Mouse (Mus musculus) MEL (cell line): Measurements from ENCODE around the gene Gm10203. TPM values are rescaled to one million over a fixed set of nuclear protein-coding genes. Genes with fewer than 3 reads are reported as not detected.

Experiments
- DNase-seq: peaks from one replicate; pipeline ENCODE4 v3.0.0; 2011; ENCODE audit warnings: low read depth, low spot score
- H3K27ac ChIP-seq: 2 replicates; pipeline ENCODE4 v1.5.1; 2012; ENCODE audit warnings: low read depth, mild to moderate bottlenecking, control low read depth, low read length, moderate library complexity; ENCODE audit not compliant: control insufficient read depth
- H3K27me3 ChIP-seq, 2 experiments: fragments of 150-350 bp in 1 of 2; sonication (generic) in 1 of 2; 2 replicates each; pipeline ENCODE4 v1.6.1; 2012; ENCODE audit warnings: low read length in 2 of 2, mild to moderate bottlenecking in 2 of 2, improper control_type of control experiment in 1 of 2, moderate library complexity in 1 of 2; ENCODE audit not compliant: insufficient read depth in 2 of 2, control insufficient read depth in 1 of 2
- H3K36me3 ChIP-seq, 2 experiments: 2 replicates each; pipeline ENCODE4 v1.6.1; 2012 to 2014; ENCODE audit warnings: low read length in 2 of 2, improper control_type of control experiment in 1 of 2, inconsistent platforms in 1 of 2, mild to moderate bottlenecking in 1 of 2; ENCODE audit not compliant: insufficient read depth in 2 of 2, control insufficient read depth in 1 of 2
- H3K4me1 ChIP-seq, 2 experiments: fragments of 150-350 bp in 1 of 2; sonication (generic) in 1 of 2; 2 replicates each; pipeline ENCODE4 v1.6.1; 2012; ENCODE audit warnings: low read length in 2 of 2, improper control_type of control experiment in 1 of 2, mild to moderate bottlenecking in 1 of 2; ENCODE audit not compliant: insufficient read depth in 2 of 2, control insufficient read depth in 1 of 2
- H3K4me3 ChIP-seq, 2 experiments: fragments of 150-350 bp in 1 of 2; sonication (generic) in 1 of 2; 2 replicates each; pipeline ENCODE4 v1.5.1; 2012; ENCODE audit warnings: low read depth in 2 of 2, low read length in 2 of 2, mild to moderate bottlenecking in 2 of 2, moderate library complexity in 2 of 2, control low read depth in 1 of 2, improper control_type of control experiment in 1 of 2; ENCODE audit not compliant: control insufficient read depth in 1 of 2, insufficient read depth in 1 of 2
- H3K79me2 ChIP-seq: 2 replicates; pipeline ENCODE4 v1.6.1; 2012; ENCODE audit warnings: mild to moderate bottlenecking, low read length, moderate library complexity; ENCODE audit not compliant: control insufficient read depth, poor library complexity, insufficient read depth
- H3K9ac ChIP-seq: 2 replicates; pipeline ENCODE4 v1.6.1; 2012; ENCODE audit warnings: low read depth, mild to moderate bottlenecking, control low read depth, low read length, moderate library complexity; ENCODE audit not compliant: control insufficient read depth, poor library complexity, severe bottlenecking
- H3K9me3 ChIP-seq: fragments of 150-350 bp; sonication (generic); replicated peaks from 2 replicates; pipeline ENCODE4 v1.6.1; 2012; ENCODE audit warnings: mild to moderate bottlenecking, low read length, improper control_type of control experiment, moderate library complexity; ENCODE audit not compliant: insufficient read depth
- BHLHE40 ChIP-seq: IDR thresholded peaks from 2 replicates; pipeline ENCODE4 v1.6.1; 2012; ENCODE audit warnings: low read depth, mild to moderate bottlenecking, inconsistent platforms, low read length, improper control_type of control experiment, borderline replicate concordance
- CHD2 ChIP-seq: IDR thresholded peaks from 2 replicates; pipeline ENCODE4 v1.6.1; 2011; ENCODE audit warnings: low read length, improper control_type of control experiment
- CTCF ChIP-seq, 3 experiments: IDR thresholded peaks in 2 of 3; conservative IDR thresholded peaks in 1 of 3; 2 replicates each; pipeline ENCODE4 v1.5.1; 2011 to 2012; ENCODE audit warnings: low read length in 3 of 3, low read depth in 2 of 3, mild to moderate bottlenecking in 2 of 3, improper control_type of control experiment in 1 of 3, inconsistent platforms in 1 of 3, mixed read lengths in 1 of 3, moderate library complexity in 1 of 3; ENCODE audit not compliant: control insufficient read depth in 1 of 3, insufficient read depth in 1 of 3, poor library complexity in 1 of 3, severe bottlenecking in 1 of 3
- ETS1 ChIP-seq: IDR thresholded peaks from 2 replicates; pipeline ENCODE4 v1.6.1; 2012; ENCODE audit warnings: low read depth, mild to moderate bottlenecking, inconsistent platforms, low read length, improper control_type of control experiment, moderate library complexity
- GABPA ChIP-seq: IDR thresholded peaks from 2 replicates; pipeline ENCODE4 v1.6.1; 2012; ENCODE audit warnings: low read depth, mild to moderate bottlenecking, inconsistent platforms, low read length, improper control_type of control experiment, moderate library complexity
- GATA1 ChIP-seq: IDR thresholded peaks from 2 replicates; pipeline ENCODE4 v1.6.1; 2011; ENCODE audit warnings: low read depth, low read length, improper control_type of control experiment
- KAT2A ChIP-seq: conservative IDR thresholded peaks from 2 replicates; pipeline ENCODE4 v1.6.1; 2012; ENCODE audit warnings: low read depth, low read length, improper control_type of control experiment, inconsistent platforms
- MAFK ChIP-seq: IDR thresholded peaks from 2 replicates; pipeline ENCODE4 v1.6.1; 2011; ENCODE audit warnings: low read depth, mild to moderate bottlenecking, low read length, improper control_type of control experiment, borderline replicate concordance
- MEF2A ChIP-seq: IDR thresholded peaks from 2 replicates; pipeline ENCODE4 v1.6.1; 2014; ENCODE audit warnings: low read depth, mild to moderate bottlenecking, inconsistent platforms, low read length, improper control_type of control experiment; ENCODE audit not compliant: poor library complexity, insufficient replicate concordance, severe bottlenecking; ENCODE audit errors: extremely low read depth
- MYC ChIP-seq: IDR thresholded peaks from 2 replicates; pipeline ENCODE4 v1.6.1; 2011; ENCODE audit warnings: low read depth, mild to moderate bottlenecking, low read length, improper control_type of control experiment, moderate library complexity
- POLR2AphosphoS5 ChIP-seq: IDR thresholded peaks from 2 replicates; pipeline ENCODE4 v1.6.1; 2012; ENCODE audit warnings: low read depth, borderline replicate concordance, mild to moderate bottlenecking, inconsistent platforms, low read length, moderate library complexity, mixed read lengths
- RAD21 ChIP-seq: IDR thresholded peaks from 2 replicates; pipeline ENCODE4 v1.6.1; 2011; ENCODE audit warnings: mild to moderate bottlenecking, low read depth, low read length, improper control_type of control experiment
- RCOR1 ChIP-seq: IDR thresholded peaks from 2 replicates; pipeline ENCODE4 v1.6.1; 2012; ENCODE audit warnings: low read depth, mild to moderate bottlenecking, inconsistent platforms, low read length, improper control_type of control experiment
- SMC3 ChIP-seq: IDR thresholded peaks from 2 replicates; pipeline ENCODE4 v1.6.1; 2011; ENCODE audit warnings: low read depth, low read length, improper control_type of control experiment
- TAL1 ChIP-seq: IDR thresholded peaks from 2 replicates; pipeline ENCODE4 v1.6.1; 2012; ENCODE audit warnings: mild to moderate bottlenecking, inconsistent platforms, low read length, moderate library complexity, mixed read lengths
- TBP ChIP-seq: IDR thresholded peaks from 2 replicates; pipeline ENCODE4 v1.8.0; 2011; ENCODE audit warnings: low read depth, low read length, improper control_type of control experiment
- UBTF ChIP-seq: IDR thresholded peaks from 2 replicates; pipeline ENCODE4 v1.6.1; 2012; ENCODE audit warnings: low read depth, mild to moderate bottlenecking, inconsistent platforms, low read length, improper control_type of control experiment, moderate library complexity, borderline replicate concordance; ENCODE audit not compliant: insufficient read depth
- USF1 ChIP-seq: IDR thresholded peaks from 2 replicates; pipeline ENCODE4 v1.6.1; 2014; ENCODE audit warnings: low read depth, mild to moderate bottlenecking, inconsistent platforms, low read length, improper control_type of control experiment, moderate library complexity
- ZC3H11A ChIP-seq: IDR thresholded peaks from 2 replicates; pipeline ENCODE4 v1.6.1; 2012; ENCODE audit warnings: low read depth, mild to moderate bottlenecking, inconsistent platforms, low read length, improper control_type of control experiment
- ZNF384 ChIP-seq: IDR thresholded peaks from 2 replicates; pipeline ENCODE4 v1.6.1; 2012; ENCODE audit warnings: low read depth, mild to moderate bottlenecking, inconsistent platforms, low read length, improper control_type of control experiment
- polyA plus RNA-seq, 2 experiments: library from polyadenylated mRNA; stranded (reverse) in 1 of 2; unstranded in 1 of 2; fragments of >175 nt in 1 of 2; fragments of >200 nt in 1 of 2; gene quantifications; 2 replicates each; pipeline versions ENCODE4 v1.2.1 to v1.2.4; 2012; ENCODE audit warnings: low replicate concordance in 2 of 2, low read depth in 1 of 2; ENCODE audit not compliant: insufficient read length in 2 of 2, insufficient read depth in 1 of 2, missing spikeins in 1 of 2
- total RNA-seq: library from RNA; depleted of rRNA; stranded (reverse); fragments of 300-350 nt; gene quantifications from 2 replicates; pipeline ENCODE4 v1.2.3, GENCODE M21; 2012

Gm10203 gene
- total and polyA plus RNA-seq, 3 experiments, result not detected

DNA sequence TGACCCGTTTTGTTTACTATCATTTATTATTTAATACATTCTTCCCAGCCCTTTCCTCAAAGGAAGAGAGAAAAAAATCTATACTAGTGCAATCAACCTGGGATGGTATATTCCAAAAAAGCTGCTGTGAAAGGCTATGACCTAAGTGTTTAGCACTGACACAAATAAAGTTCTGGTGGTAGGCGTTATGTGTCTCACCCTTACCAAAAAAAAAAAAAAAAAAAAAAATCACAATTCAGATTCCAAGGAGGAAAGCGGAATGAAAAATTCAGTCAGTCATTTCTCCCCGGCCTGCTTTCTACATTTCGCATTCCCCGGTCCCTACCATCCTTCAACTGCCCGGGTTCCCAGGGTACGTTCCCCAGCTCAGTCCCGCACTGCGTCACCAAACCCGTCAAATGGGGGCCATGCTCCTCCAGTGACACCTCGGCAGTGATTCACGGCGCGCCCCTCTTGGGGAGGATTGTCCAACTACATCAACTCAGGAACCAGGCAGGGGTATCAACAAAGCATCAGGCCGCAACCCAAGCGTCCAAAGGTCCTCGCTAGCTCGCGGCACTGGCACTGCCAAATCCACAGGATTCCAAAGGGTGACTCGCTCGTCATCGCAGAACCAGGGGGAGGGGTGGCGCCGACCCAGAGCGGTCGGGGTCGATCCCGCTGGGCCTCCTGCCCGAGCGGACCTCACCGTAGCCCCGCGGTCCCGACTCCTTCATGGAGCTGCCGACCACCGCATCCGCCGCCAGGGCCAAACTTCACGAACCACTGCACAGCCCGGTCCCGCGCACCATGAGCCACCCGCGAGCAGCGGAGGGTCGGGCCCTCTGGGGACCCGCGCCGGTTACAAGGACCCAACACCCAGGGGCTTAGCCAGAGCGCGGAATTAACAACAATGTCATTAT is 29.5 kb upstream of the Gm10203 start:
- no peak overlapping the region for H3K4me3 ChIP-seq
- TF ChIP-seq UBTF (no peak), GABPA (no peak), CTCF (IDR thresholded peaks at IDR 0.05 in 2 of 3, conservative IDR thresholded peaks at IDR 0.05 in 1 of 3; ENCODE audit: control insufficient read depth in 1 of 3, insufficient read depth in 1 of 3, low read depth in 2 of 3, low read length in 3 of 3, poor library complexity in 1 of 3, severe bottlenecking in 1 of 3) (no peak), ETS1 (no peak), MYC (no peak), GATA1 (no peak), POLR2AphosphoS5 (no peak), SMC3 (no peak), BHLHE40 (no peak), TAL1 (no peak), ZNF384 (no peak), MAFK (no peak), TBP (no peak), KAT2A (no peak), RAD21 (no peak), USF1 (no peak), RCOR1 (no peak), ZC3H11A (no peak), CHD2 (no peak), MEF2A (no peak)
- TF ChIP-seq, all 39 proteins: peak for 0
- Histone ChIP-seq H3K27me3 (no peaks in the 10 kb centered on the region), H3K36me3 (no peaks in the 10 kb centered on the region; a peak in 1 of 4 replicates), H3K4me1 (no peaks in the 10 kb centered on the region), H3K27ac (no peak overlapping the region), H3K79me2 (no peaks in the 10 kb centered on the region), H3K9ac (no peak overlapping the region), H3K9me3 (no peaks in the 10 kb centered on the region)
- no peak for DNase-seq
